Mouse (Mus musculus): Measurements from ENCODE around the gene Vstm2b. TPM values are rescaled to one million over a fixed set of nuclear protein-coding genes. Genes with fewer than 3 reads are reported as not detected.

Gene Vstm2b
- polyA plus RNA-seq, 1 experiment from 2014 or later, result 1.2 TPM

DNA sequence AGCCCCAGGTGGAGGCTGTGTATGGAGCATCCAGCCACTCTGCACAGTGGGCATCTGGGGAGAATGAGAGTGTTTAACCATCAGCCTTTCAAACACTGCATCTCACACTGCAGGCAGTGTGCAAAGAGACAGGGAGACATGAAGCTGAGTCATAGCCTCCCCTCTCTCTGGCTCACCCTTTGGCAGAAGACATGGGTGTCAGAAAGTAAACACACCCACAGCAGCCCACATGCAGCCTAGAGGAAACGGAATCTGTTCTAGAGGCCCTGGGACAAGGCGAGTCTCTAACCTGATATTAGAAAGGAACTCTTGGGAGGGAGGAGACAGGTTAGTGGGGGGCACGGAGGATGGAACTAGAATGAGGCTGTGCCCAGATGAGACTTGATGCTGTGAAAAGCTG, 18.6 kb downstream of the Vstm2b start:
- Histone ChIP-seq H3K36me3 (no peaks in the 10 kb centered on the region), H3K4me3 (replicated peaks) (no peak overlapping the region), H3K4me1 (no peaks in the 10 kb centered on the region), H3K27ac (no peak overlapping the region), H3K9ac (no peak overlapping the region), H3K9me3 (no peaks in the 10 kb centered on the region), H3K27me3 (replicated peaks) (no peaks in the 10 kb centered on the region), H3K4me2 (no peak overlapping the region)
- ATAC-seq (ENCODE audit: insufficient read depth, low FRiP score, low read depth), result no peak
- WGBS, result 69% methylated on average over 3 of the region's 3 CpGs

DNA sequence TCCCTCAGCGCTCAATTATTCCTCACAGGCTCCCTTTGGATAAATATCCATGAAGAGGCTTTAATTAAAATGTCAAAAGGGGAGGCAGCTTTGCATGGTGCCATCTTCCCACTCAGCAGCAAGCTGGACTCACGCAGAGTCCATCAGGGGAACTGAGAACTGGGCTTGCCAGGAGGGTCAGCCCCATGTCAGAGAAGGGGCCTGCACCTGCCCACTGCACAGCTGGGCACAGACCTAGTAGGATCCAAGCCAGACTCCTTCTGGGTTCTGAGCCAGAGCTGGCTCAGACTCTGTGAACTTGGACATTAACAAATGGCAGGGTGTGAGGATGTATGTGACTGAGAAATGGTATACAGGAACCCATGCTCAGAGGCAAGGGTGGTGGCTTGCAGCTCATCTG, 22.0 kb downstream of the Vstm2b start:
- no peaks in the 10 kb centered on the region for H3K27me3 ChIP-seq (replicated peaks)
- H3K4me1 ChIP-seq, result no peaks in the 10 kb centered on the region
- H3K27ac ChIP-seq, result no peak overlapping the region
- no peaks in the 10 kb centered on the region for H3K9me3 ChIP-seq
- H3K9ac ChIP-seq, result no peak overlapping the region
- 74% methylated on average over 2 of the region's 2 CpGs for WGBS
- no peak for ATAC-seq (ENCODE audit: insufficient read depth, low FRiP score, low read depth)
- H3K4me3 ChIP-seq (replicated peaks), result no peak overlapping the region
- no peaks in the 10 kb centered on the region for H3K36me3 ChIP-seq
- H3K4me2 ChIP-seq, result no peak overlapping the region

DNA sequence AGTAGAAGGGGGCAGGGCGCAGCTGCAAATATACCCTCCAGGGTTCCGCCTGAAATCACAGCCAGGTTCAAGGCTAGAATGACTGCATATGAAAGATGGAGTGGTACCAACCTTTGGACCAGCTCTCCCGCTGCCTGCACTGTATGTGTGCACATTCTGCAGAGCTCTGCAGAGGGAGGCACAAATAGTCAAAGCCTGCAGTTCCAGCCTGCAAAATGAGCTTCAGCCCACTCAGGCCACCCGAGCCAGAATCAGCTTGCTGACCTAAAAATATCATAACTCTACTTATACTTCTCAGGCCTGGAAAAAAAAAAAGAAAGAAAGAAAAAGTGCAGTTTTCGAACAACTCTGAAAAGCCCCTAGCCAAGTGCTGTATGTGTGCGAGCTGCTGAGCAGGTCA, 23.2 kb downstream of the Vstm2b start:
- H3K4me2 ChIP-seq, result no peak overlapping the region
- H3K9ac ChIP-seq, result no peak overlapping the region
- WGBS, result 68% methylated on average over 6 of the region's 6 CpGs
- no peak overlapping the region for H3K27ac ChIP-seq
- H3K9me3 ChIP-seq, result no peaks in the 10 kb centered on the region
- no peak overlapping the region for H3K4me3 ChIP-seq (replicated peaks)
- no peaks in the 10 kb centered on the region for H3K4me1 ChIP-seq
- no peak for ATAC-seq (ENCODE audit: insufficient read depth, low FRiP score, low read depth)
- no peaks in the 10 kb centered on the region for H3K36me3 ChIP-seq
- H3K27me3 ChIP-seq (replicated peaks), result no peaks in the 10 kb centered on the region

DNA sequence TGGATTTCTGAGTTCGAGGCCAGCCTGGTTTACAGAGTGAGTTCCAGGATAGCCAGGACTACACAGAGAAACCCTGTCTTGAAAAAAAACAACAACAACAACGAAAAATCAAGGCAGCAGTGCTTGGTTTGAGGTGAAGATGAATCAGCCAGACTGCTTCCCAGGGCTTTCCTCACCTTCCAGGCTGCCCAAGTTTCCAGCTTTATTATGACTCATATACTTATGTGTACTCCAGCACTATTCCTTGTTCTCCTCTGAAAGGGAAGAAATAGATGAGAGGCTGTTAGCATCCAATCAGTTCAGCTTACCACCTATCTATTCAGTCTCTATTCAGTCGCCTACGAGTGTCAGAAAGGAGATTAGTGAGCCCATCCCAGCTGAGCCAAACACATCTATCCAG, 24.7 kb downstream of the Vstm2b start:
- no peaks in the 10 kb centered on the region for H3K9me3 ChIP-seq
- ATAC-seq (ENCODE audit: insufficient read depth, low FRiP score, low read depth), result no peak
- H3K4me1 ChIP-seq, result no peaks in the 10 kb centered on the region
- no peaks in the 10 kb centered on the region for H3K27me3 ChIP-seq (replicated peaks)
- WGBS, result 77% methylated on average over 4 of the region's 4 CpGs
- H3K9ac ChIP-seq, result no peak overlapping the region
- H3K27ac ChIP-seq, result no peak overlapping the region
- no peak overlapping the region for H3K4me2 ChIP-seq
- no peaks in the 10 kb centered on the region for H3K36me3 ChIP-seq
- no peak overlapping the region for H3K4me3 ChIP-seq (replicated peaks)

DNA sequence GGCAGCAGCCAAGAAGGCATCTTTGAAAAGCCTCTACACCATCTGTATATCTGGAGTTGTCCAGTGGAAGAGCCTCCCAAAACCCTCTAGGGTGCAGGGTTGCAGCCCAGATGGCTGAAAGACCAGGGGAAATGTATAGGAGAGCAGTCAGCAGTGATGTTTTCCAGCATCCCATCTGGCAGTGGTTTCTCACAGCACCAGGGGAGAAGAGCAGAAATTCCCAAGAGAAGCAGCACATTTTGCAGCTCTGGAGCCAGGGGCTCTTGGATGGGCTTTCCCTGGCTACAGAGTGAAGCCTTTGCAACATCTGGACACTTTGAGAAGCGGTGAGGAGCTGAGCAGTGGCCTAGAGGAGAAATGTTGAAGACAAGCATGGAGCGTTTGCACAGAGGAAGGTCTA, 30.3 kb downstream of the Vstm2b start:
- WGBS, result 85% methylated on average over 2 of the region's 2 CpGs
- H3K9ac ChIP-seq, result no peak overlapping the region
- H3K4me3 ChIP-seq (replicated peaks), result no peak overlapping the region

GRCm38 (mm10) chr7:40936617-40937212, 38.6 kb downstream of the Vstm2b start:
- no peaks in the 10 kb centered on the region for H3K4me1 ChIP-seq
- no peak overlapping the region for H3K4me3 ChIP-seq (replicated peaks)
- ATAC-seq (ENCODE audit: insufficient read depth, low FRiP score, low read depth), result no peak
- H3K36me3 ChIP-seq, result no peaks in the 10 kb centered on the region
- no peak overlapping the region for H3K9ac ChIP-seq
- no peak overlapping the region for H3K27ac ChIP-seq
- H3K4me2 ChIP-seq, result no peak overlapping the region
- no peaks in the 10 kb centered on the region for H3K27me3 ChIP-seq (replicated peaks)
- 64% methylated on average over 4 of the region's 4 CpGs for WGBS
- no peaks in the 10 kb centered on the region for H3K9me3 ChIP-seq

More for the DNA sequence above, 30.3 kb downstream of the Vstm2b start:
- H3K36me3 ChIP-seq, result no peaks in the 10 kb centered on the region
- no peaks in the 10 kb centered on the region for H3K27me3 ChIP-seq (replicated peaks)
- no peaks in the 10 kb centered on the region for H3K4me1 ChIP-seq
- no peak overlapping the region for H3K4me2 ChIP-seq
- no peak for ATAC-seq (ENCODE audit: insufficient read depth, low FRiP score, low read depth)
- no peaks in the 10 kb centered on the region for H3K9me3 ChIP-seq
- H3K27ac ChIP-seq, result no peak overlapping the region

GRCm38 (mm10) chr7:40939371-40939770, 41.2 kb downstream of the Vstm2b start:
- H3K9ac ChIP-seq, result no peak overlapping the region
- no peaks in the 10 kb centered on the region for H3K27me3 ChIP-seq (replicated peaks)
- H3K9me3 ChIP-seq, result no peaks in the 10 kb centered on the region
- H3K36me3 ChIP-seq, result no peaks in the 10 kb centered on the region
- H3K4me3 ChIP-seq (replicated peaks), result no peak overlapping the region
- H3K27ac ChIP-seq, result no peak overlapping the region
- no peak for ATAC-seq (ENCODE audit: insufficient read depth, low FRiP score, low read depth)
- no peaks in the 10 kb centered on the region for H3K4me1 ChIP-seq
- 86% methylated on average over 1 of the region's 1 CpGs for WGBS
- no peak overlapping the region for H3K4me2 ChIP-seq

DNA sequence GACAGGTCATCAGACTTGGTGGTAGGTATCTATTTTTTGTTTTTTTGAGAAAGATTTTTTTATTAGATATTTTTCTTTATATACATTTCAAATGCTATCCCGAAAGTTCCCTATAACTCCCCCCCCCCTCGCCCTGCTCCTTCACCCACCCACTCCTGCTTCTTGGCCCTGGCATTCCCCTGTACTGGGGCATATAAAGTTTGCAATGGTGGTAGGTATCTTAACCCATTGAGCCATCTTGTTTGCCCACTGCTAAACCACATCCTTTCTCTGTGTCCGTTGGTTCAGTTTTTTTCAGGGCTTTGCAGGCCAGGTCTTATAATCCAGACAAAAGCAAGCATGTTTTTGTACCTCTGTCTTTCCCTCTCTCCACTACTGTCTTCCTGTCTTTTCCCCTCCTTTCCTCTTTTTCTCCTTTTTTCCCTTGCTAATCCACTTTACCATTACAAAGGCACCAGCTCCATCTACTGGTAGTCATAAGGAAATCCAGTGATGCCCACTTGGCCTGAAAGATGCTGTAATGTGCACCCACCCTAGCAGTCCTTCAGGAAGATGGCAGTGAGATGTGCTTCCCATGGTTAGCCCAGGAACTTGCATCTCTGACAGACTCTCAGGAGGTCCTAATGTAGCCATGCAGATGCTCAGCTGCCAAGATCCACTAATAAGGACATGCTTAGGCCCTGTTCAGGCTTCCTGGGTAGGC, 44.3 kb downstream of the Vstm2b start:
- Histone ChIP-seq H3K4me2 (no peak overlapping the region), H3K4me3 (replicated peaks) (no peak overlapping the region), H3K27me3 (replicated peaks) (no peaks in the 10 kb centered on the region), H3K9me3 (no peaks in the 10 kb centered on the region), H3K36me3 (no peaks in the 10 kb centered on the region), H3K27ac (no peak overlapping the region), H3K9ac (no peak overlapping the region), H3K4me1 (no peaks in the 10 kb centered on the region)
- WGBS, result 49% methylated on average over 3 of the region's 3 CpGs
- no peak for ATAC-seq (ENCODE audit: insufficient read depth, low FRiP score, low read depth)

Other genes starting within 250 kb of the Vstm2b start
- not detected in 2 replicates for gene 4930433I11Rik, start 89.2 kb downstream of the Vstm2b start, polyA plus RNA-seq (2015; fragmentation: Nextera tagmentation; extraction: Ambion mirVana)
- not detected in 2 replicates for gene Gm4884, start 134.4 kb downstream of the Vstm2b start, polyA plus RNA-seq (2015; fragmentation: Nextera tagmentation; extraction: Ambion mirVana)